Mouse (Mus musculus) midbrain, postnatal 0 days (tissue): Measurements from ENCODE around the gene Ptges3. TPM values are rescaled to one million over a fixed set of nuclear protein-coding genes. Genes with fewer than 3 reads are reported as not detected.
A peak's percentile ranks its signal among the peaks of the same experiment; 100 is the strongest.
"Not testable (repeated sequence)": the region's sequence is repeated elsewhere in the genome, so short reads cannot be mapped to it uniquely, and the experiment has no call there.

Experiments
- ATAC-seq: fragments of 200-750 bp; cut with Nextera tagmentation; 2 replicates; pipeline ENCODE4 v1.8.0; 2017; ENCODE audit warnings: moderate number of reproducible peaks, mild to moderate bottlenecking, moderate TSS enrichment, moderate library complexity; ENCODE audit not compliant: low FRiP score
- DNase-seq: peaks from one replicate; pipeline ENCODE4 v3.0.0-alpha.2; 2015; ENCODE audit warnings: low spot score
- H3K27ac ChIP-seq: fragments of 300-500 bp; sonication (generic); 2 replicates; pipeline ENCODE4 v1.5.1; 2014; ENCODE audit warnings: low read depth, mild to moderate bottlenecking, low read length, mixed read lengths
- H3K27me3 ChIP-seq: fragments of 300-500 bp; sonication (generic); 2 replicates; pipeline ENCODE4 v1.6.1; 2014; ENCODE audit warnings: low read length, control low read depth, mixed read lengths; ENCODE audit not compliant: insufficient read depth
- H3K36me3 ChIP-seq: fragments of 300-500 bp; sonication (generic); 2 replicates; pipeline ENCODE4 v1.6.1; 2014; ENCODE audit warnings: low read length, control low read depth, mixed read lengths; ENCODE audit not compliant: insufficient read depth
- H3K4me1 ChIP-seq: fragments of 300-500 bp; sonication (generic); 2 replicates; pipeline ENCODE4 v1.6.1; 2014; ENCODE audit warnings: mild to moderate bottlenecking, control low read depth, antibody characterized with exemption, low read length, mixed read lengths; ENCODE audit not compliant: insufficient read depth
- H3K4me2 ChIP-seq: fragments of 300-500 bp; sonication (generic); 2 replicates; pipeline ENCODE4 v1.6.1; 2014; ENCODE audit warnings: low read depth, mild to moderate bottlenecking, low read length, mixed read lengths; ENCODE audit not compliant: poor library complexity, severe bottlenecking
- H3K4me3 ChIP-seq: fragments of 300-500 bp; sonication (generic); 2 replicates; pipeline ENCODE4 v1.5.1; 2014; ENCODE audit warnings: low read depth, mild to moderate bottlenecking, low read length, moderate library complexity
- H3K9ac ChIP-seq: fragments of 300-500 bp; sonication (generic); replicated peaks from 2 replicates; pipeline ENCODE4 v1.6.1; 2014; ENCODE audit warnings: mild to moderate bottlenecking, low read length, moderate library complexity, mixed read lengths; ENCODE audit not compliant: poor library complexity, severe bottlenecking
- H3K9me3 ChIP-seq: fragments of 300-500 bp; sonication (generic); 2 replicates; pipeline ENCODE4 v1.6.1; 2016; ENCODE audit warnings: low read length, control low read depth
- CTCF ChIP-seq: IDR thresholded peaks from 2 replicates; pipeline ENCODE4 v1.5.1; 2016; ENCODE audit warnings: antibody characterized with exemption, mild to moderate bottlenecking
- WGBS: fragments of 180-500 bp; shearing (Covaris S2); extraction: QIAGEN DNeasy Blood & Tissue Kit; methylation state at CpG from one replicate; pipeline ENCODE4 v1.1.7; 2014; 5-methylcytosine and 5-hydroxymethylcytosine counted together
- polyA plus RNA-seq: library from polyadenylated mRNA; unstranded; fragments of >200 nt; fragmentation: Nextera tagmentation; extraction: Ambion mirVana; gene quantifications from 2 replicates; pipeline ENCODE4 v1.2.1, GENCODE M21; 2015
- total RNA-seq: library from RNA; depleted of rRNA; stranded (reverse); fragments of >200 nt; gene quantifications from 2 replicates; pipeline ENCODE4 v1.2.3, GENCODE M21; 2014

The Ptges3 gene
- total and polyA plus RNA-seq, 2 experiments from 2014 or later, result 109 to 433 TPM

- Histone ChIP-seq H3K27ac (no peak overlapping the region), H3K9ac (no peak overlapping the region), H3K27me3 (no peaks in the 10 kb centered on the region), H3K4me2 (no peak overlapping the region), H3K9me3 (no peaks in the 10 kb centered on the region), H3K4me3 (no peak overlapping the region), H3K36me3 (0 out of 2 replicates have a peak, but pooled peaks cover 3% of the 10 kb centered on the region), H3K4me1 (peaks cover 11% of the 10 kb centered on the region; the same call in 1 of the 2 replicates)
- no peak for DNase-seq
- no peak for ATAC-seq
- TF ChIP-seq CTCF, result no peak
- 96% methylated on average over 6 of the region's 6 CpGs for WGBS
These were observed 3.7 kb downstream of the Ptges3 start for GRCm38 (mm10) chr10:128062221-128062989.

- no peak for ATAC-seq
These were observed 7.3 kb downstream of the Ptges3 start for GRCm38 (mm10) chr10:128066072-128066471.

GRCm38 (mm10) chr10:128069201-128069600 is 10.4 kb downstream of the Ptges3 start:
- no peak for TF ChIP-seq CTCF
- Histone ChIP-seq H3K4me2 (no peak overlapping the region), H3K27ac (no peak overlapping the region), H3K27me3 (no peaks in the 10 kb centered on the region), H3K4me3 (no peak overlapping the region), H3K36me3 (peaks cover 13% of the 10 kb centered on the region), H3K9me3 (no peaks in the 10 kb centered on the region), H3K9ac (no peak overlapping the region), H3K4me1 (no peaks in the 10 kb centered on the region)
- ATAC-seq (no peak), DNase-seq (no peak)
- WGBS, result 95% methylated on average over 4 of the region's 4 CpGs

More at GRCm38 (mm10) chr10:128066072-128066471, 7.3 kb downstream of the Ptges3 start:
- no peaks in the 10 kb centered on the region for H3K9me3 ChIP-seq
- H3K9ac ChIP-seq, result no peak overlapping the region
- TF ChIP-seq CTCF, result no peak
- no peak overlapping the region for H3K4me3 ChIP-seq
- no peaks in the 10 kb centered on the region for H3K4me1 ChIP-seq
- peaks cover 12% of the 10 kb centered on the region; the same call in 1 of the 2 replicates for H3K36me3 ChIP-seq
- DNase-seq, result no peak
- H3K4me2 ChIP-seq, result no peak overlapping the region
- 85% methylated on average over 5 of the region's 5 CpGs for WGBS
- H3K27ac ChIP-seq, result no peak overlapping the region
- no peaks in the 10 kb centered on the region for H3K27me3 ChIP-seq

- H3K9ac ChIP-seq, ATAC-seq, H3K4me3 ChIP-seq, H3K4me1 ChIP-seq, H3K9me3 ChIP-seq, H3K4me2 ChIP-seq, H3K27me3 ChIP-seq, H3K27ac ChIP-seq, DNase-seq: not testable (repeated sequence)
- 94% methylated on average over 2 of the region's 2 CpGs for WGBS
- peaks cover 13% of the 10 kb centered on the region for H3K36me3 ChIP-seq
These were observed 11.7 kb downstream of the Ptges3 start for GRCm38 (mm10) chr10:128070432-128070831.

- not testable (repeated sequence) for H3K9ac ChIP-seq, H3K9me3 ChIP-seq, H3K36me3 ChIP-seq, H3K4me3 ChIP-seq, ATAC-seq, DNase-seq, H3K4me1 ChIP-seq, H3K27me3 ChIP-seq, H3K4me2 ChIP-seq, H3K27ac ChIP-seq
- WGBS, result 82% methylated on average over 5 of the region's 5 CpGs
These were observed 19.5 kb downstream of the Ptges3 start for GRCm38 (mm10) chr10:128078269-128078668.

GRCm38 (mm10) chr10:128080496-128080895 is 21.7 kb downstream of the Ptges3 start:
- Histone ChIP-seq H3K9me3 (no peaks in the 10 kb centered on the region), H3K27me3 (no peaks in the 10 kb centered on the region), H3K27ac (no peak overlapping the region), H3K4me3 (no peak overlapping the region), H3K4me1 (peaks cover 10% of the 10 kb centered on the region; the same call in 1 of the 2 replicates), H3K9ac (no peak overlapping the region), H3K36me3 (peaks cover 11% of the 10 kb centered on the region), H3K4me2 (no peak overlapping the region)
- peak; percentile 48; the same call in 1 of the 2 replicates for TF ChIP-seq CTCF
- DNase-seq (no peak), ATAC-seq (no peak)
- 80% methylated on average over 1 of the region's 1 CpGs for WGBS
